Mouse (Mus musculus) stomach, postnatal 0 days (tissue): ENCODE data around the gene Asxl1. TPM values are rescaled to one million over a fixed set of nuclear protein-coding genes. Genes with fewer than 3 reads are reported as not detected.

Experiments used
- ATAC-seq: fragments of 200-750 bp; cut with Nextera tagmentation; 2 replicates; pipeline ENCODE4 v1.8.0; 2017; ENCODE audit not compliant: low FRiP score, low TSS enrichment
- DNase-seq: peaks from one replicate; pipeline ENCODE4 v3.0.0-alpha.2; 2016; ENCODE audit warnings: low spot score
- H3K27ac ChIP-seq: fragments of 300-500 bp; sonication (generic); replicated peaks from 2 replicates; pipeline ENCODE4 v1.5.1; 2014; ENCODE audit warnings: mild to moderate bottlenecking, control low read depth
- H3K27me3 ChIP-seq: fragments of 300-500 bp; sonication (generic); 2 replicates; pipeline ENCODE4 v1.6.1; 2014; ENCODE audit warnings: low read length; ENCODE audit not compliant: control insufficient read depth, insufficient read depth
- H3K36me3 ChIP-seq: fragments of 300-500 bp; sonication (generic); 2 replicates; pipeline ENCODE4 v1.6.1; 2014; ENCODE audit warnings: low read length, mixed read lengths; ENCODE audit not compliant: control insufficient read depth, insufficient read depth
- H3K4me1 ChIP-seq: fragments of 300-500 bp; sonication (generic); replicated peaks from 2 replicates; pipeline ENCODE4 v1.6.1; 2014; ENCODE audit warnings: antibody characterized with exemption; ENCODE audit not compliant: control insufficient read depth, insufficient read depth
- H3K4me2 ChIP-seq: fragments of 300-500 bp; sonication (generic); replicated peaks from 2 replicates; pipeline ENCODE4 v1.6.1; 2014; ENCODE audit warnings: low read depth, mild to moderate bottlenecking, control low read depth, moderate library complexity
- H3K4me3 ChIP-seq: fragments of 300-500 bp; sonication (generic); 2 replicates; pipeline ENCODE4 v1.5.1; 2014; ENCODE audit warnings: low read depth, low read length, control low read depth
- H3K9ac ChIP-seq: fragments of 300-500 bp; sonication (generic); 2 replicates; pipeline ENCODE4 v1.6.1; 2014; ENCODE audit warnings: mild to moderate bottlenecking, low read length, control low read depth, mixed read lengths
- H3K9me3 ChIP-seq: fragments of 300-500 bp; sonication (generic); 2 replicates; pipeline ENCODE4 v1.6.1; 2016; ENCODE audit warnings: low read length; ENCODE audit not compliant: control insufficient read depth
- CTCF ChIP-seq: IDR thresholded peaks from 2 replicates; pipeline ENCODE4 v1.5.1; 2016; ENCODE audit warnings: antibody characterized with exemption, low read depth, mild to moderate bottlenecking, moderate library complexity
- EP300 ChIP-seq: optimal IDR thresholded peaks from 2 replicates; pipeline ENCODE3; 2016; ENCODE audit warnings: antibody characterized with exemption
- WGBS: fragments of 180-500 bp; shearing (Covaris S2); extraction: QIAGEN DNeasy Blood & Tissue Kit; methylation state at CpG from one replicate; pipeline ENCODE4 v1.1.7; 2014; 5-methylcytosine and 5-hydroxymethylcytosine counted together
- polyA plus RNA-seq: library from polyadenylated mRNA; unstranded; fragments of >200 nt; fragmentation: Nextera tagmentation; extraction: Ambion mirVana; gene quantifications from 2 replicates; pipeline ENCODE4 v1.2.1, GENCODE M21; 2015

Gene Asxl1
- polyA plus RNA-seq, 1 experiment from 2014 or later, result 5.9 TPM

GRCm38 (mm10) chr2:153425998-153426670, 80.5 kb downstream of the Asxl1 start:
- no peaks in the 10 kb centered on the region for H3K27me3 ChIP-seq
- WGBS, result 42% methylated on average over 9 of the region's 9 CpGs
- H3K9ac ChIP-seq, result no peak overlapping the region
- DNase-seq, result peak; percentile 38
- peak overlapping the region; percentile 78 for H3K27ac ChIP-seq
- no peaks in the 10 kb centered on the region; the same call in none of the 2 replicates for H3K36me3 ChIP-seq
- H3K9me3 ChIP-seq, result no peaks in the 10 kb centered on the region
- no peak; the same call in 1 of the 2 replicates for ATAC-seq
- no peak overlapping the region for H3K4me3 ChIP-seq
- H3K4me1 ChIP-seq, result peaks cover 3% of the 10 kb centered on the region; the same call in 1 of the 2 replicates
- no peak for TF ChIP-seq EP300
- no peak for TF ChIP-seq CTCF
- no peak overlapping the region for H3K4me2 ChIP-seq

- Histone ChIP-seq H3K9ac (no peak overlapping the region), H3K36me3 (no peaks in the 10 kb centered on the region; the same call in none of the 2 replicates), H3K27me3 (no peaks in the 10 kb centered on the region), H3K4me2 (no peak overlapping the region), H3K4me1 (peaks cover 3% of the 10 kb centered on the region; the same call in 1 of the 2 replicates), H3K27ac (peak overlapping the region; percentile 45), H3K4me3 (no peak overlapping the region), H3K9me3 (no peaks in the 10 kb centered on the region)
- 6% methylated on average over 2 of the region's 2 CpGs for WGBS
- no peak for TF ChIP-seq CTCF
- TF ChIP-seq EP300, result no peak
- DNase-seq, result peak; percentile 49
- peak; percentile 58 for ATAC-seq
Measured at GRCm38 (mm10) chr2:153426931-153427330, 81.3 kb downstream of the Asxl1 start.

GRCm38 (mm10) chr2:153428485-153428884, 82.9 kb downstream of the Asxl1 start:
- TF ChIP-seq EP300, result no peak
- no peak for TF ChIP-seq CTCF
- Histone ChIP-seq H3K36me3 (no peaks in the 10 kb centered on the region; the same call in none of the 2 replicates), H3K4me1 (peaks cover 3% of the 10 kb centered on the region; the same call in 1 of the 2 replicates), H3K27ac (peak overlapping the region; percentile 65), H3K9ac (no peak overlapping the region), H3K9me3 (no peaks in the 10 kb centered on the region), H3K4me3 (no peak overlapping the region), H3K27me3 (no peaks in the 10 kb centered on the region), H3K4me2 (no peak overlapping the region)
- ATAC-seq (peak; percentile 51; the same call in 1 of the 2 replicates), DNase-seq (no peak)
- 62% methylated on average over 2 of the region's 2 CpGs for WGBS

- Histone ChIP-seq H3K9me3 (no peaks in the 10 kb centered on the region), H3K27ac (no peak overlapping the region), H3K4me2 (no peak overlapping the region), H3K9ac (no peak overlapping the region), H3K4me3 (no peak overlapping the region), H3K36me3 (no peaks in the 10 kb centered on the region; the same call in none of the 2 replicates), H3K27me3 (no peaks in the 10 kb centered on the region), H3K4me1 (peaks cover 10% of the 10 kb centered on the region)
- 67% methylated on average over 1 of the region's 1 CpGs for WGBS
- ATAC-seq (no peak), DNase-seq (no peak)
- TF ChIP-seq CTCF (no peak), EP300 (no peak)
Measured at GRCm38 (mm10) chr2:153430571-153430970, 84.9 kb downstream of the Asxl1 start.

GRCm38 (mm10) chr2:153432492-153432891, 86.9 kb downstream of the Asxl1 start:
- Histone ChIP-seq H3K27me3 (no peaks in the 10 kb centered on the region), H3K27ac (0 out of 2 replicates have a peak overlapping the region, but pooled peaks have one; percentile 24), H3K4me3 (no peak overlapping the region), H3K9me3 (no peaks in the 10 kb centered on the region), H3K4me1 (peaks cover 29% of the 10 kb centered on the region), H3K36me3 (no peaks in the 10 kb centered on the region; the same call in none of the 2 replicates), H3K4me2 (no peak overlapping the region), H3K9ac (no peak overlapping the region)
- WGBS, result 51% methylated on average over 7 of the region's 7 CpGs
- TF ChIP-seq CTCF (no peak), EP300 (no peak)
- ATAC-seq, result no peak
- DNase-seq, result no peak

- TF ChIP-seq CTCF, result no peak
- TF ChIP-seq EP300, result no peak
- no peaks in the 10 kb centered on the region; the same call in none of the 2 replicates for H3K36me3 ChIP-seq
- no peaks in the 10 kb centered on the region for H3K9me3 ChIP-seq
- H3K4me3 ChIP-seq, result no peak overlapping the region
- ATAC-seq, result no peak
- H3K27ac ChIP-seq, result peak overlapping the region; percentile 53
- H3K4me2 ChIP-seq, result no peak overlapping the region
- H3K4me1 ChIP-seq, result peaks cover 30% of the 10 kb centered on the region
- DNase-seq, result no peak
- no peak overlapping the region for H3K9ac ChIP-seq
- no peaks in the 10 kb centered on the region for H3K27me3 ChIP-seq
- WGBS, result 43% methylated on average over 3 of the region's 3 CpGs
Measured at GRCm38 (mm10) chr2:153433859-153434258, 88.2 kb downstream of the Asxl1 start.
